Mouse (Mus musculus): ENCODE measurements around the gene Lamb1. TPM values are rescaled to one million over a fixed set of nuclear protein-coding genes. Genes with fewer than 3 reads are reported as not detected.

The Lamb1 gene
- polyA plus RNA-seq (2014; fragmentation: Illumina TruSeq; extraction: RNeasy Lipid Tissue Mini Kit (QIAGEN cat#74804); ENCODE audit: low read depth, low replicate concordance), result 3.5 TPM

DNA sequence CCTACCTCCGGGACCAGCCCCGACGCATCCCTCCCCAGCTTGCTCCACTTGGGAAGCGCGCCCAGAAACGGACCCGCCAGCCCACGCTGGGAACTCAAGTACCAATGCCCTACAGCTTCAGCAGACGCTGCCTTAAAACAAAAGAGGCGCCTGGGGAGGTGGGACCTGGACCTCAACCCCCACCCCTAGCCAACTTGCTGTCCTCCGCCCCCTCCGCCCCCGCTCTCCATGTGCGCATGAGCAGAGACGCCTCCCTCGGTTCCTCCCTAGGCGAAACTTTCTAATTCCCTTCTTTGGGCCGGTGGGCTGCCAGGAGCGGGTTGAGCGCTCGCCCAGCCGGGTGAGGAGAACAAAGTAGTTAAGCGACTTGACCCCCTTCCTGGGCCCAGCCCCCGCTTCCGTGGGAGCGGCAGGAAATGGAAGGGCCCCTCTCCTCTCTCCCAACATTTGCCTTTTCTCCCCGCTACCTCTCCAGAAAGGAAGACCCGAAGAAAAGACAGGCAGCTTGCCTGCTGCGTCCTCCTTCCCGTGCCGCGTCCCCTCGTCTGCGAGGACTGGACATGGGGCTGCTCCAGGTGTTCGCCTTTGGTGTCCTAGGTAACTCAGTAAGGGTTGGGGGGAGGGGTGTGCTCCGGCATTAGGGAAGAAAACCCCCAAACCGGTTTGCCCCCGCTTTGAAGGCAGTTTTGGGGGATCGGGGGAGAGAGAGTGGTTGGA is at the start of gene Lamb1:
Gene Lamb1 (plus strand): TSS at position 230 of the 717 bp plus-strand sequence.

DNA sequence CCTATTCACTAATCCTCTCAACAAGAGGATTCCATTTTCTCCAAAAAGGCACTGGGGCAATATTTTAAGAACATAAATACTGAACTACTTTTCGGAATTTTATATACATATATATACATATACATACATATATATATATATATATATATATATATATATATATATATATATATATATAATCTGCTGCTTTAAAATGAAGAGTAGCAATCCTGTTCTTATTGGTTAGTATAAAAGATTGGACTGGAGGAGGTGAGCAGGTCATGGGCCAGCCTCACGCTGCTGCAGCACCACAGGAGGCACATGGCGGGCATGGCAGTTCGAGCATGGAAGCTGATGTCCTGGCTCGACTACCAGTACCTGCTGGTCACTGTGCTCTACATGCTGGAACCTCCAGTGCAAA is 24.6 kb upstream of the Lamb1 start, which contains the start of gene Gm6993:
Gene Gm6993 (plus strand): TSS at position 301 of the 400 bp plus-strand sequence.

DNA sequence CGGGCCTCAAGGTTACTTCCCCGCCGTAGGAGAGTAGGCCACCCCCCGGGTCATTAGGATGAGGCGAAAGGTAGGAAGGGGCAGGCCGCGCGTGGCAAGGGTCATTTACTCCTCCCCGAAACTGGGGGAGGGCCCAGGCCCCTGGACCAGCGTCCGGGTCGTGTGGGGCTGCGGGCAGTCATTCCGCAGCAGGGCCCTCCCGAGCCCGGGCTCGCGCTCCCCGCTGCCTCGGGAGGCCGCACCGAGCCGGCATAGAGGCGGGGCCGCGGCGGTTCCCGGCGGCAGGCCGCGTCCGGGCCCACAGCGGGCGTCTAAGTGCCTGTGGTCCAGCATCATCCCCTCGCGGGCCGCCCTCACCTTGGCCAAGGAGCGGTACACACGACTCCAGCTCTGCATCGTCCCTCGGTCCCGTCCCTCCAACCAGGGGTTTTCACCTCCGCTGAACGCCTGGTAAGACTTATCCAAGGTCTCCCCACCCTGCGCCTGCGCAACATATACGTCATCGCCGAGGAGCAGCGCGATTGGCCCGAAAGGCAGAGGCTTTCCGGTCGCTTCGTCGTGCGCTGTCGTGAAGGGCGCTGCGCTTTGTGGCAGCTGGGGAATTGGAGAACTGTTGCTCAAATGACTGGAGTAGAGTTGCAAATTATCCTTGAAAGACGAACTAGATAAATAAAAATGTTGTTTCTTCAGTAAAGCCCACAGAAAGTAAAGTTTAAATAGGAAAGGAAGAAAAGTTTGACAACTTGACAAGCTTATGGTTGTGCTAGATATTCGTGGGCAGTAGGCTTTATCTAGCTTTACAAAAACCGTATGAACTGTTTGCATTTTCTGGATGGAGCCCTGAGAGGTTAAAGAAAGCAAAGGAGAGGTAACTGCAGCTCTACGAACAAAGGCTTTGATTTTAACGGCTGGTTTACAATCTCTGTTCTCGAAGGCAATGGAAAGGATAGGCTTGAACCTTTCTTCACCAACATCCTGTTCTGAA is 86.2 kb downstream of the Lamb1 start, which contains the start of gene Dld:
Gene Dld (minus strand): TSS at position 510 of the 985 bp plus-strand sequence.

Other genes with a start within 250 kb of the Lamb1 start
- 1.8 TPM for gene Fam110c, start 191.4 kb upstream of the Lamb1 start, polyA plus RNA-seq (2014; fragmentation: Illumina TruSeq; extraction: RNeasy Lipid Tissue Mini Kit (QIAGEN cat#74804); ENCODE audit: low read depth, low replicate concordance)
- gene Gm6993, start 24.5 kb upstream of the Lamb1 start, polyA plus RNA-seq (2014; fragmentation: Illumina TruSeq; extraction: RNeasy Lipid Tissue Mini Kit (QIAGEN cat#74804); ENCODE audit: low read depth, low replicate concordance), result not detected
- 186 TPM for gene Dld, start 86.2 kb downstream of the Lamb1 start, polyA plus RNA-seq (2014; fragmentation: Illumina TruSeq; extraction: RNeasy Lipid Tissue Mini Kit (QIAGEN cat#74804); ENCODE audit: low read depth, low replicate concordance)
- 0.45 TPM for gene Slc26a3, start 125.6 kb downstream of the Lamb1 start, polyA plus RNA-seq (2014; fragmentation: Illumina TruSeq; extraction: RNeasy Lipid Tissue Mini Kit (QIAGEN cat#74804); ENCODE audit: low read depth, low replicate concordance)
- 42.6 TPM for gene Cbll1, start 234.4 kb downstream of the Lamb1 start, polyA plus RNA-seq (2014; fragmentation: Illumina TruSeq; extraction: RNeasy Lipid Tissue Mini Kit (QIAGEN cat#74804); ENCODE audit: low read depth, low replicate concordance)

Data from testis, adult 10 weeks (tissue).